Mouse (Mus musculus): Measurements from ENCODE around the gene C1rl.
"Not testable (repeated sequence)": the region's sequence is repeated elsewhere in the genome, so short reads cannot be mapped to it uniquely, and the experiment has no call there.

Gene C1rl

DNA sequence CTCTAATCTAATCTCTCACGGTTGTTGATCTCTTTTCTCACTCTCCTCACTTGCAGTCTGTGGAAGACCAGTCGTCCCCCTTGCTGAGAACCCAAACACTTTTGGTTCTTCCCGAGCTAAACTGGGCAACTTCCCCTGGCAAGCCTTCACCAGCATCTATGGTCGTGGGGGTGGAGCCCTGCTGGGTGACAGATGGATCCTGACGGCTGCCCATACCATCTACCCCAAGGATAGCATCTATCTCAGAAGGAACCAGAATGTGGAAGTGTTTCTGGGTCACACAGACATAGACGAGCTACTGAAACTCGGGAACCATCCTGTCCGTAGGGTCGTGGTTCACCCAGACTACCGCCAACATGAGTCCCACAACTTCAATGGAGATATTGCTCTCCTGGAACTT is 15.4 kb downstream of the C1rl start:
- no peak for DNase-seq

GRCm38 (mm10) chr6:124509192-124509591 is 16.3 kb downstream of the C1rl start:
- not testable (repeated sequence) for DNase-seq

- DNase-seq = no peak
Observed at GRCm38 (mm10) chr6:124511936-124512335, 19.0 kb downstream of the C1rl start.

DNA sequence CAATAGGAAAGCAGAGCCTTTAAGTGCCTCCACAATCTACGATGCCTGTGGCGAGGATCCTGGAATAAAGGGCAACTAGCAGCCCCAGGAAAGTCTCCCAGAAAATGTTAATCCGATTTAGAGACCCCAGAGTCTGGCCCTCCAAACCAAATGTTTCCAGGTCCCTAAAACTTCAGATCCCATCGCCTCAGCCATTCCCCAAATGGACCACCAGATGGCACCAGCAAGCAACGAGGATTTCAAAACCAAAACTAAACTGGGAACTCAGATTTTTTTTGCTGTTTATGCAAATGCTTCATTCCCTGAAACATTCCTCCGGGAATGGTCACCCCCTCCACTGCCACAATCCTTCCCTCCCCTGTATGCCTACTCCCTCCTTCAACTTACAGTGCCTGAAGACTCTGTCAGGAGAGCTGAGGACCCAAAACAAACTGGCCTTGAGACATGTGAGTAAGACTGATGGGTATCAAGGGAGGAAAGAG is 19.5 kb downstream of the C1rl start, which contains the start of gene C1ra:
Gene C1ra, plus strand, starts transcription at position 51 of the 482 bp plus-strand sequence.
- DNase-seq = peak; percentile 60 to 62

DNA sequence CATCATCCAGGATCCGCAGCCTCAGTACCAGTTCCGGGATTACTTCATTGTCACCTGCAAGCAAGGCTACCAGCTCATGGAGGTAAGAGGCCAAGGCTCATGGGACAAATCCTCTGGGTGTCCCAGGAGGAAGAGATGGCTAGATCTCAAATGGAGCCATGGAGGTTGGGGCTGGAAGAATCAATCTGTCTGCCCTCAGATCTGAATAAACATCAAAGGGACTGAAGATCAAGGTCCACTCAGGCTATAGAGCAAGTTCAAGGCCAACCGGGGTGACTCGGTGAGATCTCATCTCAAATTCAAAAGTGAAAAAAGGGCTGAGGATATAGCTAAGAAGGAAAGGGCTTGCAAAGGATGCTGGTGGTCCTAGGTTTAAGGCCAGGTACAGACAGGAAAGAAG is 24.8 kb downstream of the C1rl start:
- not testable (repeated sequence) for DNase-seq

DNA sequence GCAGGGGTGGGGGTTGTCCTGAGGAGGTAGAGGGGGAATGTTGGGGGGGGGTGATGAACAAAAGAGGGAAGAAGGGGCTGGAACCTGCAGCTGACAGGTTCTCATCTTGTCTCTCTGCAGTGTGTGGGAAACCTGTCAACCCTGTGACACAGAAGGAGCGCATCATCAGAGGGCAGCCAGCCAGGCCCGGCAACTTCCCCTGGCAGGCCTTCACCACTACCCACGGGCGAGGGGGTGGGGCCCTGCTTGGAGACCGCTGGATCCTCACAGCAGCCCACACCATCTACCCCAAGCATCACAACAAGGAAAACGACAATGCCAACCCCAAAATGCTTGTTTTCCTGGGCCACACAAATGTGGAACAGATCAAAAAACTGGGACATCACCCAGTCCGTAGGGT is 29.2 kb downstream of the C1rl start:
- DNase-seq = not testable (repeated sequence)

GRCm38 (mm10) chr6:124527881-124528280 is 35.0 kb downstream of the C1rl start:
- DNase-seq = no peak

- DNase-seq = no peak
Observed at GRCm38 (mm10) chr6:124531077-124531476, 38.2 kb downstream of the C1rl start.

DNA sequence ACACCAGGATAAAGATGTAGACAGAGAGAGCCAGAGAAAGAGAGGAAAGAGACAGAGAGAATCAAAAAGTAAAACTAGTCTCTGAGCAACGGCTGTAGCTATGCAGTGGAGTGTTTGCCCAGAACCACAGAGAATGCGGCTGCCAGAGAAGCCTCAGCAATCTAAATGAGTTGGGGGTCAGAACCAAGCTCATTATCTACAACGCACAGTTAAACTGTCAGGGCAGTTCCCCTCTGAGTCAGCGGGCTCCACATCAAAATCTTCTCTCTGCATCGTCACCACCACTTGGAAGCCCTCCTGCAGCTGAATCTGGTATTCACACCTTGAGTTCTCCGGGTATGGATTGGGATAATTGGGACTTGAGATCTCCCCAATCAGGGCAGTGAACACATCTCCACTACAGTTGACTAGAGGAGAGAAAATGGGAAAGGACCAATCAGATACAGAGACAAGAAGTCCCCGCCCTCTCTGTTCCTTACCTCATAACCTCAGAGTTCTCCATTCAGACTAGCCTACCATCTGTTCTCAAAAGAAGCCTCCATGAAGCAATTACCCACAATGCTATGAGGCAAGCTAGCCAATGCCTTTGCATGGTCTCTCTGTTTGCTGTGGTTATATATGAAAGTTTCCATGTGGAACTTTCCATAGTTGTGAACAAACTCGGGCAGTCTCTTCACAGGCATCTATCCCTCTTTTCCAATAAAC is 43.4 kb downstream of the C1rl start:
- DNase-seq = not testable (repeated sequence)

GRCm38 (mm10) chr6:124541176-124541575 is 48.3 kb downstream of the C1rl start:
- DNase-seq = not testable (repeated sequence)

DNA sequence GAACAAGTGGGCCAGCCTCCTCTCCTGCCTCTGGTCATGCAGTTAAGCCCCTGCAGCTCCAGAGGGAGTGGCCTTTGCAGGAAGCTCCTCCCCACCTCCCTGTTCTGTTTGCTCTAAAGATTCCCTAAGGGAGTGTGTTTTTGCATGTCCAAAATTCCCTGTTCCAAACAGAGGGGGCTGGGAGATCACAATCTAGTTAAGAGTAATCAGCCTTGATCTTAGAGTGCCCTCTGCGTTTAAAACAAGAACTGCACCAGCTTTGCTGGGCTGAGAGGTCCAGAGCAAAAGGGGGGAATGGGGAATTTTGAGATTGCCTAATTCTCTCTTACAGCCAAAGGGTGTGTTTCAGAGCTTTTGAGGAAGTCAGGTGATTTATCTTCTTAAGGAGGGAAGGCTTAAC is 49.4 kb downstream of the C1rl start, which contains the start of gene C1s1:
Gene C1s1, minus strand, starts transcription at position 76 of the 400 bp plus-strand sequence.
- peak; percentile 58 to 76 for DNase-seq

- peak; percentile 6 to 8 for DNase-seq
Observed at GRCm38 (mm10) chr6:124544466-124544865, 51.6 kb downstream of the C1rl start.

GRCm38 (mm10) chr6:124545425-124545824 is 52.5 kb downstream of the C1rl start:
- no peak for DNase-seq

GRCm38 (mm10) chr6:124547979-124548378 is 55.1 kb downstream of the C1rl start:
- not testable (repeated sequence) for DNase-seq

GRCm38 (mm10) chr6:124549023-124549550 is 56.2 kb downstream of the C1rl start:
- no peak for DNase-seq

- peak in 1 of 2 experiments; percentile 10 for DNase-seq
Observed at GRCm38 (mm10) chr6:124552766-124553165, 59.9 kb downstream of the C1rl start.

GRCm38 (mm10) chr6:124555956-124556355 is 63.0 kb downstream of the C1rl start:
- DNase-seq = not testable (repeated sequence)

Measured in lung, adult 18-20 months (tissue).